Mouse (Mus musculus): ENCODE results near the gene Sipa1l2. TPM values are rescaled to one million over a fixed set of nuclear protein-coding genes. Genes with fewer than 3 reads are reported as not detected.

The Sipa1l2 gene
- total RNA-seq, 2 experiments from 2014 or later = 47.6 to 52.7 TPM

- DNase-seq (ENCODE audit: low spot score in 2 of 2) = no peak
These were observed 53.9 kb downstream of the Sipa1l2 start for GRCm38 (mm10) chr8:125515665-125516064.

- no peak for DNase-seq (ENCODE audit: low spot score in 2 of 2)
These were observed 55.7 kb downstream of the Sipa1l2 start for GRCm38 (mm10) chr8:125513935-125514334.

- no peak for DNase-seq (ENCODE audit: low spot score in 2 of 2)
These were observed 56.3 kb downstream of the Sipa1l2 start for GRCm38 (mm10) chr8:125513242-125513866.

- no peak for DNase-seq (ENCODE audit: low spot score in 2 of 2)
These were observed 57.0 kb downstream of the Sipa1l2 start for GRCm38 (mm10) chr8:125512561-125512960.

- DNase-seq (ENCODE audit: low spot score in 2 of 2) = no peak
These were observed 58.5 kb downstream of the Sipa1l2 start for GRCm38 (mm10) chr8:125510861-125511668.

- DNase-seq (ENCODE audit: low spot score in 2 of 2) = peak in 1 of 2 experiments; percentile 41
These were observed 59.8 kb downstream of the Sipa1l2 start for GRCm38 (mm10) chr8:125509776-125510175.

GRCm38 (mm10) chr8:125509175-125509574 is 60.4 kb downstream of the Sipa1l2 start:
- DNase-seq (ENCODE audit: low spot score in 2 of 2) = no peak

- no peak for DNase-seq (ENCODE audit: low spot score in 2 of 2)
These were observed 62.3 kb downstream of the Sipa1l2 start for GRCm38 (mm10) chr8:125507291-125507690.

GRCm38 (mm10) chr8:125504605-125505257 is 64.9 kb downstream of the Sipa1l2 start:
- DNase-seq (ENCODE audit: low spot score in 2 of 2) = no peak

- DNase-seq (ENCODE audit: low spot score in 2 of 2) = no peak
These were observed 65.8 kb downstream of the Sipa1l2 start for GRCm38 (mm10) chr8:125503808-125504207.

- no peak for DNase-seq (ENCODE audit: low spot score in 2 of 2)
These were observed 66.8 kb downstream of the Sipa1l2 start for GRCm38 (mm10) chr8:125502828-125503227.

- no peak for DNase-seq (ENCODE audit: low spot score in 2 of 2)
These were observed 69.6 kb downstream of the Sipa1l2 start for GRCm38 (mm10) chr8:125500005-125500404.

- DNase-seq (ENCODE audit: low spot score in 2 of 2) = no peak
These were observed 71.1 kb downstream of the Sipa1l2 start for GRCm38 (mm10) chr8:125498508-125498907.

GRCm38 (mm10) chr8:125495545-125495944 is 74.1 kb downstream of the Sipa1l2 start:
- DNase-seq (ENCODE audit: low spot score in 2 of 2) = no peak

- DNase-seq (ENCODE audit: low spot score in 2 of 2) = no peak
These were observed 76.3 kb downstream of the Sipa1l2 start for GRCm38 (mm10) chr8:125493254-125493815.

GRCm38 (mm10) chr8:125492416-125492815 is 77.2 kb downstream of the Sipa1l2 start:
- no peak for DNase-seq (ENCODE audit: low spot score in 2 of 2)

- no peak for DNase-seq (ENCODE audit: low spot score in 2 of 2)
These were observed 80.9 kb downstream of the Sipa1l2 start for GRCm38 (mm10) chr8:125488747-125489146.

- DNase-seq (ENCODE audit: low spot score in 2 of 2) = no peak
These were observed 83.9 kb downstream of the Sipa1l2 start for GRCm38 (mm10) chr8:125485715-125486114.

- no peak for DNase-seq (ENCODE audit: low spot score in 2 of 2)
These were observed 84.9 kb downstream of the Sipa1l2 start for GRCm38 (mm10) chr8:125484530-125485196.

- DNase-seq (ENCODE audit: low spot score in 2 of 2) = no peak
These were observed 87.0 kb downstream of the Sipa1l2 start for GRCm38 (mm10) chr8:125482491-125483096.

- no peak for DNase-seq (ENCODE audit: low spot score in 2 of 2)
These were observed 94.7 kb downstream of the Sipa1l2 start for GRCm38 (mm10) chr8:125474876-125475275.

Data from adrenal gland, postnatal 4 days (tissue).